Mouse (Mus musculus) bone marrow, adult 2 months (tissue): ENCODE measurements around the gene Wfikkn1.

ENCODE experiments used
- CTCF ChIP-seq: fragments of 200-500 bp; IDR thresholded peaks from 2 replicates; pipeline ENCODE4 v1.5.1; 2011; ENCODE audit warnings: low read length, control low read depth; ENCODE audit not compliant: control insufficient read depth, insufficient read depth
- POLR2A ChIP-seq: fragments of 200-500 bp; IDR thresholded peaks from 2 replicates; pipeline ENCODE4 v1.6.1; 2011; ENCODE audit warnings: low read depth, mild to moderate bottlenecking, control low read depth, low read length, borderline replicate concordance; ENCODE audit not compliant: control insufficient read depth

DNA sequence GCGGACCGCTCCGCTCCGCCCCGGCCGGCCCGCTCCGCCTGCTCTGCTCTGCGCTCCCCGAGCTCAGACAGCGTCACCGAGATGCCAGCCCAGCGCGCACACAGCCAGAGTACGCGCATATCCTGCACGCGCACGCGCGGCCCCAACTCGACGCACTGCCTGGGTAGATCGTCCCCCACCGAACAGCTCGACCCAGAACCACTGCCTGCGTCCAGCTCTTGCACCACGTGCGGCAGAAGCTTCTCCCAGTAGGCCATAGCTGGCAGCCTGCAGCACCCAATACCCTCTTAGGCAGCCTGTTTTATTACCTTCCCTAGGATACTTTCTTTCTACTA lies 43.6 kb downstream of the Wfikkn1 start, which contains the start of gene Rhbdl1:
- TF ChIP-seq CTCF (no peak), POLR2A (0 out of 2 replicates have a peak, but pooled peaks have one; percentile 15)
